Mouse (Mus musculus): ENCODE data around the gene Idh3a.
"Not testable (repeated sequence)": the region's sequence is repeated elsewhere in the genome, so short reads cannot be mapped to it uniquely, and the experiment has no call there.

Idh3a gene

GRCm38 (mm10) chr9:54587863-54588262 is 1.7 kb downstream of the Idh3a start:
- no peak for DNase-seq (ENCODE audit: low spot score in 2 of 2)

GRCm38 (mm10) chr9:54593652-54594051 is 7.5 kb downstream of the Idh3a start:
- not testable (repeated sequence) for DNase-seq (ENCODE audit: low spot score in 2 of 2)

- no peak for DNase-seq (ENCODE audit: low spot score in 2 of 2)
These were observed 10.8 kb downstream of the Idh3a start for GRCm38 (mm10) chr9:54596752-54597465.

- DNase-seq (ENCODE audit: low spot score in 2 of 2) = no peak
These were observed 16.3 kb downstream of the Idh3a start for GRCm38 (mm10) chr9:54602386-54602785.

GRCm38 (mm10) chr9:54602916-54603315 is 16.8 kb downstream of the Idh3a start:
- DNase-seq (ENCODE audit: low spot score in 2 of 2) = no peak

- DNase-seq (ENCODE audit: low spot score in 2 of 2) = no peak
These were observed 18.1 kb downstream of the Idh3a start for GRCm38 (mm10) chr9:54604131-54604654.

GRCm38 (mm10) chr9:54604886-54605285 is 18.8 kb downstream of the Idh3a start:
- peak; percentile 29 to 49 for DNase-seq (ENCODE audit: low spot score in 2 of 2)

- DNase-seq (ENCODE audit: low spot score in 2 of 2) = peak; percentile 11 to 50
These were observed 26.7 kb downstream of the Idh3a start for GRCm38 (mm10) chr9:54612781-54613191.

- DNase-seq (ENCODE audit: low spot score in 2 of 2) = no peak
These were observed 28.2 kb downstream of the Idh3a start for GRCm38 (mm10) chr9:54614182-54614850.

GRCm38 (mm10) chr9:54627240-54627639 is 41.1 kb downstream of the Idh3a start:
- DNase-seq (ENCODE audit: low spot score in 2 of 2) = no peak

- DNase-seq (ENCODE audit: low spot score in 2 of 2) = no peak
These were observed 42.6 kb downstream of the Idh3a start for GRCm38 (mm10) chr9:54628752-54629151.

GRCm38 (mm10) chr9:54629613-54630261 is 43.6 kb downstream of the Idh3a start:
- no peak for DNase-seq (ENCODE audit: low spot score in 2 of 2)

GRCm38 (mm10) chr9:54630905-54631304 is 44.8 kb downstream of the Idh3a start:
- no peak for DNase-seq (ENCODE audit: low spot score in 2 of 2)

GRCm38 (mm10) chr9:54633401-54633800 is 47.3 kb downstream of the Idh3a start:
- no peak for DNase-seq (ENCODE audit: low spot score in 2 of 2)

GRCm38 (mm10) chr9:54637510-54638314 is 51.6 kb downstream of the Idh3a start:
- no peak for DNase-seq (ENCODE audit: low spot score in 2 of 2)

GRCm38 (mm10) chr9:54639192-54639591 is 53.1 kb downstream of the Idh3a start:
- DNase-seq (ENCODE audit: low spot score in 2 of 2) = no peak

- no peak for DNase-seq (ENCODE audit: low spot score in 2 of 2)
These were observed 55.4 kb downstream of the Idh3a start for GRCm38 (mm10) chr9:54641548-54641947.

- DNase-seq (ENCODE audit: low spot score in 2 of 2) = no peak
These were observed 56.0 kb downstream of the Idh3a start for GRCm38 (mm10) chr9:54642149-54642548.

GRCm38 (mm10) chr9:54642556-54642955 is 56.4 kb downstream of the Idh3a start:
- no peak for DNase-seq (ENCODE audit: low spot score in 2 of 2)

GRCm38 (mm10) chr9:54643179-54643578 is 57.0 kb downstream of the Idh3a start:
- DNase-seq (ENCODE audit: low spot score in 2 of 2) = peak; percentile 33 to 58

- DNase-seq (ENCODE audit: low spot score in 2 of 2) = no peak
These were observed 59.4 kb downstream of the Idh3a start for GRCm38 (mm10) chr9:54645530-54645929.

- no peak for DNase-seq (ENCODE audit: low spot score in 2 of 2)
These were observed 60.1 kb downstream of the Idh3a start for GRCm38 (mm10) chr9:54646252-54646651.

Measured in urinary bladder, adult 18-20 months (tissue).